Mouse (Mus musculus) CH12.LX (cell line): ENCODE results near the gene Aco2. TPM values are rescaled to one million over a fixed set of nuclear protein-coding genes. Genes with fewer than 3 reads are reported as not detected.

Experiments used
- DNase-seq: peaks from one replicate; pipeline ENCODE4 v3.0.0-alpha.2; 2013; ENCODE audit errors: extremely low read depth
- H3K27ac ChIP-seq: 2 replicates; pipeline ENCODE4 v1.5.1; 2012; ENCODE audit warnings: low read depth, mild to moderate bottlenecking, control low read depth, moderate library complexity; ENCODE audit not compliant: insufficient read depth
- H3K27me3 ChIP-seq: replicated peaks from 2 replicates; pipeline ENCODE3; 2012; ENCODE audit warnings: inconsistent platforms
- H3K36me3 ChIP-seq, 2 experiments: replicated peaks in 1 of 2; 2 replicates each; pipeline versions ENCODE3 to v1.6.1; 2012; ENCODE audit warnings: inconsistent platforms in 1 of 2, low read length in 1 of 2, mild to moderate bottlenecking in 1 of 2, mixed read lengths in 1 of 2, moderate library complexity in 1 of 2; ENCODE audit not compliant: control insufficient read depth in 1 of 2, insufficient read depth in 1 of 2
- H3K4me1 ChIP-seq, 2 experiments: 2 replicates each; pipeline ENCODE4 v1.6.1; 2012; ENCODE audit warnings: inconsistent platforms in 1 of 2, moderate library complexity in 1 of 2; ENCODE audit not compliant: insufficient read depth in 2 of 2, control insufficient read depth in 1 of 2
- H3K4me2 ChIP-seq: 2 replicates; pipeline ENCODE4 v1.6.1; 2012; ENCODE audit warnings: low read depth, mild to moderate bottlenecking, control low read depth; ENCODE audit not compliant: poor library complexity, insufficient read depth, severe bottlenecking
- H3K4me3 ChIP-seq, 3 experiments: fragments of 150-350 bp in 1 of 3; sonication (generic) in 1 of 3; replicated peaks in 1 of 3; 2 replicates each; pipeline versions ENCODE3 to v1.5.1; 2011 to 2012; ENCODE audit warnings: low read depth in 2 of 3, low read length in 2 of 3, mild to moderate bottlenecking in 2 of 3, moderate library complexity in 2 of 3, control low read depth in 1 of 3, improper control_type of control experiment in 1 of 3, inconsistent platforms in 1 of 3, mixed read lengths in 1 of 3; ENCODE audit not compliant: poor library complexity in 1 of 3
- H3K79me2 ChIP-seq: replicated peaks from 2 replicates; pipeline ENCODE4 v1.6.1; 2012; ENCODE audit warnings: mild to moderate bottlenecking, moderate library complexity; ENCODE audit not compliant: control insufficient read depth, poor library complexity, insufficient read depth, severe bottlenecking; ENCODE audit errors: extremely low read depth
- H3K9ac ChIP-seq: 2 replicates; pipeline ENCODE4 v1.6.1; 2012; ENCODE audit warnings: low read depth, mild to moderate bottlenecking, control low read depth, moderate library complexity; ENCODE audit not compliant: insufficient read depth
- H3K9me3 ChIP-seq: replicated peaks from 2 replicates; pipeline ENCODE3; 2012; ENCODE audit warnings: low read length, inconsistent platforms, mixed read lengths
- BHLHE40 ChIP-seq: IDR thresholded peaks from 2 replicates; pipeline ENCODE4 v1.6.1; 2011; ENCODE audit warnings: mild to moderate bottlenecking, low read depth, low read length, improper control_type of control experiment
- CHD1 ChIP-seq: IDR thresholded peaks from 2 replicates; pipeline ENCODE4 v1.6.1; 2012; ENCODE audit warnings: low read depth, low read length, improper control_type of control experiment, inconsistent platforms
- CHD2 ChIP-seq: IDR thresholded peaks from 2 replicates; pipeline ENCODE4 v1.6.1; 2011; ENCODE audit warnings: low read length, improper control_type of control experiment
- CTCF ChIP-seq, 2 experiments: IDR thresholded peaks in 1 of 2; conservative IDR thresholded peaks in 1 of 2; 2 replicates each; pipeline ENCODE4 v1.5.1; 2011 to 2012; ENCODE audit warnings: low read depth in 2 of 2, low read length in 2 of 2, improper control_type of control experiment in 1 of 2, inconsistent platforms in 1 of 2, mild to moderate bottlenecking in 1 of 2, moderate library complexity in 1 of 2
- E2F4 ChIP-seq: IDR thresholded peaks from 2 replicates; pipeline ENCODE4 v1.6.1; 2011; ENCODE audit warnings: low read depth, low read length, improper control_type of control experiment; ENCODE audit not compliant: insufficient replicate concordance
- ELF1 ChIP-seq: IDR thresholded peaks from 2 replicates; pipeline ENCODE4 v1.6.1; 2014; ENCODE audit warnings: low read depth, mild to moderate bottlenecking, inconsistent platforms, low read length, improper control_type of control experiment
- EP300 ChIP-seq: IDR thresholded peaks from 2 replicates; pipeline ENCODE4 v1.6.1; 2011; ENCODE audit warnings: low read length, improper control_type of control experiment
- ETS1 ChIP-seq: conservative IDR thresholded peaks from 2 replicates; pipeline ENCODE4 v1.6.1; 2012; ENCODE audit warnings: low read depth, mild to moderate bottlenecking, inconsistent platforms, low read length, improper control_type of control experiment, moderate library complexity
- GABPA ChIP-seq: IDR thresholded peaks from 2 replicates; pipeline ENCODE4 v1.6.1; 2012; ENCODE audit warnings: low read depth, low read length, improper control_type of control experiment, inconsistent platforms; ENCODE audit not compliant: insufficient replicate concordance
- HCFC1 ChIP-seq: IDR thresholded peaks from 2 replicates; pipeline ENCODE4 v1.6.1; 2012; ENCODE audit warnings: low read depth, mild to moderate bottlenecking, inconsistent platforms, low read length, improper control_type of control experiment
- IRF4 ChIP-seq: IDR thresholded peaks from 2 replicates; pipeline ENCODE4 v1.6.1; 2014; ENCODE audit warnings: low read depth, mild to moderate bottlenecking, inconsistent platforms, low read length, improper control_type of control experiment
- KAT2A ChIP-seq: IDR thresholded peaks from 2 replicates; pipeline ENCODE4 v1.6.1; 2012; ENCODE audit warnings: low read length, improper control_type of control experiment, inconsistent platforms; ENCODE audit not compliant: insufficient replicate concordance
- MAFK ChIP-seq: IDR thresholded peaks from 2 replicates; pipeline ENCODE4 v1.6.1; 2011; ENCODE audit warnings: low read length, improper control_type of control experiment; ENCODE audit not compliant: insufficient replicate concordance
- MAX ChIP-seq: IDR thresholded peaks from 2 replicates; pipeline ENCODE4 v1.6.1; 2011; ENCODE audit warnings: low read length, improper control_type of control experiment
- MAZ ChIP-seq: IDR thresholded peaks from 2 replicates; pipeline ENCODE4 v1.6.1; 2012; ENCODE audit warnings: low read depth, mild to moderate bottlenecking, inconsistent platforms, low read length, improper control_type of control experiment, moderate library complexity
- MEF2A ChIP-seq: IDR thresholded peaks from 2 replicates; pipeline ENCODE4 v1.6.1; 2014; ENCODE audit warnings: low read depth, mild to moderate bottlenecking, inconsistent platforms, low read length, improper control_type of control experiment, borderline replicate concordance
- MXI1 ChIP-seq: IDR thresholded peaks from 2 replicates; pipeline ENCODE4 v1.6.1; 2011; ENCODE audit warnings: mild to moderate bottlenecking, low read depth, low read length, improper control_type of control experiment
- MYC ChIP-seq: IDR thresholded peaks from 2 replicates; pipeline ENCODE4 v1.6.1; 2011; ENCODE audit warnings: low read depth, mild to moderate bottlenecking, improper control_type of control experiment, low read length
- NELFE ChIP-seq: IDR thresholded peaks from 2 replicates; pipeline ENCODE4 v1.6.1; 2011; ENCODE audit warnings: low read depth, low read length, improper control_type of control experiment
- NRF1 ChIP-seq: IDR thresholded peaks from 2 replicates; pipeline ENCODE4 v1.6.1; 2014; ENCODE audit warnings: low read depth, mild to moderate bottlenecking, inconsistent platforms, low read length, improper control_type of control experiment, moderate library complexity
- PAX5 ChIP-seq: IDR thresholded peaks from 2 replicates; pipeline ENCODE4 v1.6.1; 2012; ENCODE audit warnings: low read length, inconsistent platforms, mixed read lengths
- POLR2A ChIP-seq: IDR thresholded peaks from 2 replicates; pipeline ENCODE4 v1.6.1; 2011; ENCODE audit warnings: low read depth, mild to moderate bottlenecking, improper control_type of control experiment, low read length
- POLR2AphosphoS2 ChIP-seq: IDR thresholded peaks from 2 replicates; pipeline ENCODE4 v1.6.1; 2011; ENCODE audit warnings: low read depth, low read length, improper control_type of control experiment
- RCOR1 ChIP-seq: conservative IDR thresholded peaks from 2 replicates; pipeline ENCODE4 v1.6.1; 2012; ENCODE audit warnings: low read depth, mild to moderate bottlenecking, inconsistent platforms, low read length, improper control_type of control experiment
- SIN3A ChIP-seq: IDR thresholded peaks from 2 replicates; pipeline ENCODE4 v1.6.1; 2012; ENCODE audit warnings: low read length, improper control_type of control experiment, inconsistent platforms
- SMC3 ChIP-seq: IDR thresholded peaks from 2 replicates; pipeline ENCODE4 v1.6.1; 2011; ENCODE audit warnings: low read depth, low read length, improper control_type of control experiment
- TBP ChIP-seq: conservative IDR thresholded peaks from 2 replicates; pipeline ENCODE4 v1.6.1; 2011; ENCODE audit warnings: low read depth, low read length, improper control_type of control experiment
- TCF12 ChIP-seq: IDR thresholded peaks from 2 replicates; pipeline ENCODE4 v1.6.1; 2014; ENCODE audit warnings: low read depth, mild to moderate bottlenecking, inconsistent platforms, low read length, improper control_type of control experiment
- UBTF ChIP-seq: IDR thresholded peaks from 2 replicates; pipeline ENCODE4 v1.6.1; 2012; ENCODE audit warnings: low read depth, mild to moderate bottlenecking, inconsistent platforms, low read length, improper control_type of control experiment, moderate library complexity
- USF1 ChIP-seq: IDR thresholded peaks from 2 replicates; pipeline ENCODE4 v1.6.1; 2014; ENCODE audit warnings: low read depth, mild to moderate bottlenecking, inconsistent platforms, low read length, improper control_type of control experiment
- ZC3H11A ChIP-seq: IDR thresholded peaks from 2 replicates; pipeline ENCODE4 v1.6.1; 2012; ENCODE audit warnings: low read depth, mild to moderate bottlenecking, inconsistent platforms, low read length, improper control_type of control experiment
- ZKSCAN1 ChIP-seq: IDR thresholded peaks from 2 replicates; pipeline ENCODE4 v1.6.1; 2012; ENCODE audit warnings: low read depth, inconsistent platforms, low read length, improper control_type of control experiment, borderline replicate concordance
- ZMIZ1 ChIP-seq: IDR thresholded peaks from 2 replicates; pipeline ENCODE4 v1.6.1; 2012; ENCODE audit warnings: low read depth, mild to moderate bottlenecking, inconsistent platforms, low read length, improper control_type of control experiment
- ZNF384 ChIP-seq: IDR thresholded peaks from 2 replicates; pipeline ENCODE4 v1.6.1; 2012; ENCODE audit warnings: low read depth, low read length, improper control_type of control experiment, inconsistent platforms
- dilution Hi-C: fragments of 300-500 bp; cut with MboI; formaldehyde crosslinking; loops from 2 replicates; pipeline ENCODE4 v1.14.3; 2020; ENCODE audit warnings: low sequenced_read_pairs; ENCODE audit not compliant: extremely low pct_unique_long_range_greater_than_20kb, extremely low pct_ligation_motif_present
- in situ Hi-C: fragments of 300-500 bp; cut with MboI; formaldehyde crosslinking; loops from 3 replicates; pipeline ENCODE4 v1.14.3; 2019; ENCODE audit warnings: low sequenced_read_pairs, low pct_ligation_motif_present, low pct_unique_long_range_greater_than_20kb, mixed read lengths
- polyA plus RNA-seq: library from polyadenylated mRNA; unstranded; fragments of >175 nt; gene quantifications from 2 replicates; pipeline ENCODE4 v1.2.1, GENCODE M21; 2012; ENCODE audit warnings: low read depth; ENCODE audit not compliant: insufficient read length
- total RNA-seq, 2 experiments: library from RNA; depleted of rRNA; stranded (reverse); fragments of 300-350 nt in 1 of 2; fragments of >200 nt in 1 of 2; gene quantifications; 2 replicates each; pipeline ENCODE4 v1.2.3; 2012 to 2014

Gene Aco2
- total and polyA plus RNA-seq, 3 experiments, result 150 to 205 (median 190) TPM

- H3K4me2 ChIP-seq, result peak overlapping the region; percentile 58
- H3K27ac ChIP-seq, result peak overlapping the region; percentile 86
- H3K4me3 ChIP-seq, result peak overlapping the region; percentile 74 to 89 (median 89)
- H3K9me3 ChIP-seq, result no peaks in the 10 kb centered on the region
- H3K4me1 ChIP-seq, result peaks cover 3 to 22% of the 10 kb centered on the region in 2 experiments; a peak in 2 of 4 replicates
- DNase-seq, result peak; percentile 88
- H3K79me2 ChIP-seq, result peaks cover 38% of the 10 kb centered on the region
- no peaks in the 10 kb centered on the region for H3K27me3 ChIP-seq
- H3K36me3 ChIP-seq, result peaks cover 3 to 19% of the 10 kb centered on the region in 2 experiments
- in situ Hi-C loops, result no loop called here
- dilution Hi-C loops, result no loop called here
- peak; percentile 70; the same call in 1 of the 2 replicates for TF ChIP-seq IRF4
- TF ChIP-seq BHLHE40, result peak; percentile 68
- TF ChIP-seq ELF1, result no peak; the same call in none of the 2 replicates
- TF ChIP-seq E2F4, result 0 out of 2 replicates have a peak, but pooled peaks have one; percentile 62
- peak; percentile 92 for TF ChIP-seq MXI1
- no peak; the same call in 1 of the 2 replicates for TF ChIP-seq MAFK
- no peak for TF ChIP-seq GABPA
- TF ChIP-seq ZNF384, result peak; percentile 79; the same call in 1 of the 2 replicates
- peak; percentile 93 for TF ChIP-seq UBTF
- 0 out of 2 replicates have a peak, but pooled peaks have one; percentile 16 for TF ChIP-seq EP300
- TF ChIP-seq CHD2, result peak; percentile 94
- peak; percentile 80; the same call in 1 of the 2 replicates for TF ChIP-seq MYC
- peak; percentile 76; the same call in 1 of the 2 replicates for TF ChIP-seq ZKSCAN1
- TF ChIP-seq MEF2A, result peak; percentile 73
- peak; percentile 72 for TF ChIP-seq NRF1
- no peak; the same call in none of the 2 replicates for TF ChIP-seq ETS1
- TF ChIP-seq ZC3H11A, result no peak
- TF ChIP-seq ZMIZ1, result peak; percentile 98
- peak; percentile 98 for TF ChIP-seq SIN3A
- TF ChIP-seq KAT2A, result peak; percentile 99
- TF ChIP-seq NELFE, result peak; percentile 99
- no peak for TF ChIP-seq CTCF (conservative IDR thresholded peaks at IDR 0.05 in 1 of 2, IDR thresholded peaks at IDR 0.05 in 1 of 2; ENCODE audit: low read depth in 2 of 2, low read length in 2 of 2)
- TF ChIP-seq CHD1, result 0 out of 2 replicates have a peak, but pooled peaks have one; percentile 21
- TF ChIP-seq TBP, result peak; percentile 97
- peak; percentile 78 for TF ChIP-seq HCFC1
- TF ChIP-seq MAX, result peak; percentile 87
- peak; percentile 99 for TF ChIP-seq TCF12
- no peak for TF ChIP-seq PAX5
- TF ChIP-seq SMC3, result no peak
- TF ChIP-seq POLR2AphosphoS2, result peak; percentile 99
- no peak; the same call in 1 of the 2 replicates for TF ChIP-seq USF1
- peak; percentile 100 for TF ChIP-seq POLR2A
- peak; percentile 100 for TF ChIP-seq MAZ
- TF ChIP-seq RCOR1, result 0 out of 2 replicates have a peak, but pooled peaks have one; percentile 58
- peak overlapping the region; percentile 85 for H3K9ac ChIP-seq
Observed at GRCm38 (mm10) chr15:81858138-81858516, 14.0 kb upstream of the Aco2 start.
